Comparison of ENCODE assay signal across 16 mouse cellular contexts in genomic region chr9:26518651-26519050, GRCm38 (mm10).
DNase-seq lines count a peak whose midpoint lies in the region; ATAC-seq lines count a peak whose summit lies in the region.
"Had no signal": no experiment of that assay in that cellular context is flagged by ENCODE, and none has a peak within 500 bp of the region (broad histone marks: within the 10 kb centered on the region; RNA-seq: fewer than 3 reads in every experiment).

No protein-coding gene starts in this region.

- no peak for ATAC-seq in embryonic facial prominence, embryonic 13.5 days (ENCODE audit: insufficient number of reproducible peaks, insufficient read depth, low FRiP score, low TSS enrichment, low read depth)
- peak; percentile 82 for ATAC-seq in stomach, embryonic 15.5 days (ENCODE audit: insufficient read depth, low FRiP score, low read depth)
- ATAC-seq in frontal cortex, adult (ENCODE audit: low TSS enrichment), result no peak
- ATAC-seq: CD4-positive, CD25-positive, alpha-beta regulatory T cell, adult 4 months had no signal

- no peak overlapping the region for H3K4me3 ChIP-seq in embryonic facial prominence, embryonic 13.5 days
- no peak overlapping the region for H3K4me3 ChIP-seq in embryonic facial prominence, embryonic 10.5 days
- H3K4me3 ChIP-seq in stomach, embryonic 15.5 days (replicated peaks), result no peak overlapping the region
- H3K4me3 ChIP-seq: embryonic facial prominence, embryonic 12.5 days; kidney, embryonic 15.5 days; limb, embryonic 10.5 days; liver, embryonic 15.5 days; midbrain, embryonic 10.5 days had no signal

- H3K9me3 ChIP-seq in embryonic facial prominence, embryonic 13.5 days, result no peaks in the 10 kb centered on the region
- no peaks in the 10 kb centered on the region for H3K9me3 ChIP-seq in embryonic facial prominence, embryonic 10.5 days
- H3K9me3 ChIP-seq in stomach, embryonic 15.5 days, result no peaks in the 10 kb centered on the region
- H3K9me3 ChIP-seq: embryonic facial prominence, embryonic 12.5 days; kidney, embryonic 15.5 days; limb, embryonic 10.5 days; liver, embryonic 15.5 days; midbrain, embryonic 10.5 days had no signal

- H3K36me3 ChIP-seq in embryonic facial prominence, embryonic 13.5 days, result no peaks in the 10 kb centered on the region
- H3K36me3 ChIP-seq in embryonic facial prominence, embryonic 10.5 days (replicated peaks), result no peaks in the 10 kb centered on the region
- no peaks in the 10 kb centered on the region for H3K36me3 ChIP-seq in stomach, embryonic 15.5 days
- H3K36me3 ChIP-seq: embryonic facial prominence, embryonic 12.5 days; kidney, embryonic 15.5 days; limb, embryonic 10.5 days; liver, embryonic 15.5 days; midbrain, embryonic 10.5 days had no signal

- no peak for DNase-seq in embryonic facial prominence, embryonic 10.5 days (ENCODE audit: low spot score)
- DNase-seq in lung, adult 18-20 months, result peak; percentile 42 to 63
- DNase-seq in lung, postnatal 14 days, result no peak
- peak; percentile 3 for DNase-seq in fat pad, adult 2 months (ENCODE audit: extremely low read depth, low read depth, low spot score)
- DNase-seq in urinary bladder, postnatal 25 days (ENCODE audit: low spot score), result no peak
- DNase-seq: retina, postnatal 1 day; thymus, postnatal 14 days had no signal

- H3K9ac ChIP-seq in embryonic facial prominence, embryonic 13.5 days, result no peak overlapping the region
- H3K9ac ChIP-seq in stomach, embryonic 15.5 days, result no peak overlapping the region
- H3K9ac ChIP-seq: embryonic facial prominence, embryonic 12.5 days; kidney, embryonic 15.5 days; liver, embryonic 15.5 days had no signal

- 45% methylated on average over 2 of the region's 2 CpGs for WGBS in embryonic facial prominence, embryonic 13.5 days
- 58% methylated on average over 2 of the region's 2 CpGs for WGBS in embryonic facial prominence, embryonic 10.5 days
- WGBS in stomach, embryonic 15.5 days, result 55% methylated on average over 2 of the region's 2 CpGs

- no peaks in the 10 kb centered on the region for H3K27me3 ChIP-seq in embryonic facial prominence, embryonic 13.5 days
- no peaks in the 10 kb centered on the region for H3K27me3 ChIP-seq in embryonic facial prominence, embryonic 10.5 days (replicated peaks; ENCODE audit: low read depth, poor library complexity, severe bottlenecking)
- no peaks in the 10 kb centered on the region for H3K27me3 ChIP-seq in stomach, embryonic 15.5 days (replicated peaks)
- H3K27me3 ChIP-seq: embryonic facial prominence, embryonic 12.5 days; kidney, embryonic 15.5 days; liver, embryonic 15.5 days had no signal

- peaks cover 25% of the 10 kb centered on the region for H3K4me1 ChIP-seq in embryonic facial prominence, embryonic 13.5 days
- peaks cover 8% of the 10 kb centered on the region for H3K4me1 ChIP-seq in embryonic facial prominence, embryonic 10.5 days
- no peaks in the 10 kb centered on the region for H3K4me1 ChIP-seq in stomach, embryonic 15.5 days
- H3K4me1 ChIP-seq: kidney, embryonic 15.5 days; limb, embryonic 10.5 days; liver, embryonic 15.5 days had no signal

- peak overlapping the region; percentile 89; the same call in 1 of the 2 replicates for H3K27ac ChIP-seq in embryonic facial prominence, embryonic 13.5 days
- no peak overlapping the region for H3K27ac ChIP-seq in embryonic facial prominence, embryonic 10.5 days (replicated peaks)
- no peak overlapping the region; the same call in 1 of the 2 replicates for H3K27ac ChIP-seq in stomach, embryonic 15.5 days
- H3K27ac ChIP-seq: embryonic facial prominence, embryonic 12.5 days; kidney, embryonic 15.5 days; limb, embryonic 10.5 days; liver, embryonic 15.5 days; midbrain, embryonic 10.5 days had no signal

- no peak overlapping the region for H3K4me2 ChIP-seq in embryonic facial prominence, embryonic 13.5 days
- no peak overlapping the region for H3K4me2 ChIP-seq in stomach, embryonic 15.5 days
- H3K4me2 ChIP-seq: embryonic facial prominence, embryonic 12.5 days; kidney, embryonic 15.5 days; liver, embryonic 15.5 days had no signal

Comparison
In these comparisons a context has a peak if more than half of its experiments do, and no peak if none do; other contexts are left out.
1. DNase-seq: peak in lung, adult 18-20 months (2 of 2) and fat pad, adult 2 months (single experiment); none in embryonic facial prominence, embryonic 10.5 days (single experiment), lung, postnatal 14 days (single experiment) and urinary bladder, postnatal 25 days (single experiment).